Mouse (Mus musculus) yolk sac, embryonic 10.5 days (tissue): Measurements from ENCODE around the gene Gse1.
"Not testable (repeated sequence)": the region's sequence is repeated elsewhere in the genome, so short reads cannot be mapped to it uniquely, and the experiment has no call there.

Experiments used
- DNase-seq: peaks from one replicate; pipeline ENCODE4 v3.0.0-alpha.2; 2017; ENCODE audit warnings: low spot score

The Gse1 gene

DNA sequence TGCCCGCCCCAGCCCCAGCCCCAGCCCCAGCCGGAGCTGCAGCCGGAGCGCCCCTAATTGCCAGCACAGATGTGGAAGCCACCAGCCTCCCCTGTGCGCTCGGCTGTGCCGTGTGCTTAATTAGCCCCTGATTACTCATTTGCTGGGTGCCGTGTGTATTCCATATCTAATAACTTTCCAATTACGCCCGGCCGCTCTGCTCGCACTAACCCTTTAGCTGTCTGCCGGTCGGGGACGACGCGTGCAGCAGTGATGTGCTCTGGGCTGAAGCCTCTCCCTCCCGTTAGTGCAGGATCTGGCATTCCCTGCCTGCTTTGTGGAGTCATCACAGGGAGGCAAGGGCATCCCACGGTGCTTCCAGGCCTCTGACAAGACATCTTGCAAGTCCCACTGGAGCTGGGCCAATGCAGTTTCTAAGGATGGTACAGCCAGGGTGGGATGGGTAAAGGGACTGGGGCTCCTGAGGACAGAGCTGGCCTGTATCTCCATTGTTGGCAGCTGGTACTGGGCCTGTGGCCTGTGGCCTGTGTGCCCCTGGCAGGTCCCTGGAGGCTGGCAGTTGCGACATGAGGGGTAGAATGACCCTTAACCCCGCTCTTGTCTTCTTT, 119.6 kb downstream of the Gse1 start:
- DNase-seq, result no peak

DNA sequence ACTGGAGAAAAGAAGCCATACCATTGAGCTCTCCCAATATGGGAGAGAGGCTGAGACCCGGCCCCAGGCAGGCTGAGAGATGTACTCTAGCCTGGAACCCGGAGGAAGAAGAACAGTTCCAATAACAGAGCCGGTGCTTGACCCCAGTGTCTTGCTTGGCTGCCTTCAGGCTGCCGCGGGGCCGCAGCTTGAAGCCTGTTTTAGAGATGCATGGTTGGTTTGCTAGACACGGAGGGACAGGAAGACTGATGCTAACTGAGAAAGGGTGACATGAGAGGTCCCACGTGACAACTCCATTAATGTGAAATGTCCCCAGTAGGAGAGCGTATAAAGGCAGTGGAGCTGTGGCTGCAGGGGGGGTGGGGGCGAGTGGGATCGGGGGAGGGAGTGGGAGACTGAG, 120.7 kb downstream of the Gse1 start:
- no peak for DNase-seq

DNA sequence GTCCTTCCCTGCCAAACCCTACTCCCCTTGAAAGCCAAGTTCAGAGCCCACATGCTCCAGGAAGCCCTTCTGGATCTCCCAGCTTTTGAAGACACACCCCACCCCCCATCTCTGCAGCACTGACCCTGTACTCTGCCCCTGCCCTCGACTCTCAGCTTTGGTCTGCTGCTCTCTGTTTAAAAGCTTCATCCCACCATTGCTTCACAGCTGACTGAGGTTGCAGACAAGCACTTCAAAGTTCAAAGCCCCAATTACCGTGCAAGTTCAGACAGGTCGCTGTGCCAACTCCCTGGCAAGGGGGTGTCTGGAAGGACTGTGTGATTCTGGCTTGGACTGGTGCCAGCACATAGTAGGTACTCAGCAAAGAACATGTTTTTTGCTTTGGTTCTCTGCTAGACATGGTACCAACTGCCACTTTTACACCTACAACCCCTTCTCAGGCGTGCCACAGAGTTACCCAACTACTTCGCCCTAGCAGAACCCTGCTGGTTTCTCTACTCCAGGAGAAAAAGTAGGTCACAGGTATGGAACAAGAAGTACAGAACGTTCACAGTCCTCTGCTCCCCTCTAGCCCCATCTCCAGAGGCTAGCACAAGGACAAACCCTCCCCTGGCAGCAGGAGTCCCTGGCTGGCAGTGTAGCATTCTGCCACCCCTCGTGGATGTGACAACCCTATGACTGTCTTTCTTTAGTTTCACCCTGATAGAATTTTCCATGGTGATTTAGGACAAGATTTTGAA, 123.2 kb downstream of the Gse1 start:
- DNase-seq, result no peak

DNA sequence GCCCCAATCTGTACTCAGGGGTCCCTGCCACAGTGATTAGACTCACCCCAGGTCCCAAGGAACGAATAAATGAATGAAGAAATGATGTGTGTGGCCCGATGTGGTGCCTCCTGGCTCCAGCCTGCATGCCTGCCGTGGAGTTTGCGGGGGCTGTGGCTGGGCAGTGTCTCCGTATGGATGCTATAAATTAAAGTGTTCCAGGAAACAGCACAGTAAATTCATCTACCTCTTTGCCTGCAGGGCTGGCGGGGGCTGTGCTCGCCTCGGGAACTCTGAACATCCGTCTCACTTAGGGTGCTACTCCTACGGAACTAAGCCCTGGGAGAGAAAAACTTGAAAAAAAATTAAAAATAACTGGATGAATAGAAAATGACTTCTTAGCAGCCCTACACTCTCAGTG, 123.8 kb downstream of the Gse1 start:
- DNase-seq, result no peak

DNA sequence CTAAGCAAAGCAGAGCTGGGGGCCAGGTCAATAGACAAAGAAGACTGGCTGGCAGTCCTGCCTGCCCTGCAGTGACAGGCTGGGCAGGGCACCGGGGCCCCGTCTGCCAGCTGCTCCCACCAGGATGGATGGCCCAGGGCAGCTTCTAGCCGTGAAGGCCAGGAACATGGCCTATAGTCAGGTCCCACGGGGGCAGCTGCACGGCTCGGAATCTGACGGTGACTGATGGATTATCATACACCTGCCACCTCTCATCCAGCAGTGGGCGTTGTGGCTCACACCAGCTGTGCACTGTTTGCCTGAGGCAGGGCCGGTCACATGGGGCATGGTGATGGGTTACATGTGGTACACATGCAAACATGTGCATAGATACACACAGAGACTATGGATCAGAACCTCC, 127.8 kb downstream of the Gse1 start:
- no peak for DNase-seq

DNA sequence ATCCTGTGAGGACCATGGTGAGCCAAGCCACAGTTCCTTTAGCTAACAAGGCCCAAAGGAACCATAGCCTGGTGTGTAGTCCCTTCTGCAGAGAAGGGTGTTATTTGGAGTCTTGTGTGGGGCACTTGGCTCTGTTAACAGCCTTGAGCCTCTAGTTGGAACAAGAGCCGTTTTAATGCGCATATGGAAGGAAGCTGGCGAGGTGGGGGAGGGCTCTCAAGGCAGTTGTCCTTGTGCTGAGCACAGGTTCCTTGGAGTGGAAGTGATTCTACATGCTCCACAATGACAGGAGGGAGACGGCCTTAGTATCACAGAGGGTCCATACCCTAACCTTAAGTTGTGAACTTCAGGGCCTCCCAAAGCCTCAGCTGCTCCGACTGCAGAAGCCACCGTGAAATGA, 129.2 kb downstream of the Gse1 start:
- no peak for DNase-seq

DNA sequence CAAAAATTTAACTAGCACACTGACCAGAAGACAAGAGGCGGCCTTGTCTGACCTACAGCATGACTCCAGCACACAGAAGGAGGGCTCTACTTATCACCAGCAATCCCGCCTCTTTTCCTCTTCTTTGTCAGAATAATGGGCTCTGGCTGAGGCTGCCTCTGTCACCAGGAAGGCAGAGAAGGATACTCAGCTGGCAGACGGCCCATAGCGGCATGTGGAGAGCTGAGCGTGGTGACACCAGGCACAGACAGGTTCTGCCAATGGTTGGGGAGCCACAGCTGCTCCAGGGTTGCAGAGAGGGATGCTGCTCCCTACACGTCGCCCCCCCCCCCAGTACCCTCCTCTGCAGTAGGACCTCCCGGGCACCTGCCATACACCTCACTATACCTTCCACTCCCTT, 133.0 kb downstream of the Gse1 start:
- DNase-seq, result no peak

DNA sequence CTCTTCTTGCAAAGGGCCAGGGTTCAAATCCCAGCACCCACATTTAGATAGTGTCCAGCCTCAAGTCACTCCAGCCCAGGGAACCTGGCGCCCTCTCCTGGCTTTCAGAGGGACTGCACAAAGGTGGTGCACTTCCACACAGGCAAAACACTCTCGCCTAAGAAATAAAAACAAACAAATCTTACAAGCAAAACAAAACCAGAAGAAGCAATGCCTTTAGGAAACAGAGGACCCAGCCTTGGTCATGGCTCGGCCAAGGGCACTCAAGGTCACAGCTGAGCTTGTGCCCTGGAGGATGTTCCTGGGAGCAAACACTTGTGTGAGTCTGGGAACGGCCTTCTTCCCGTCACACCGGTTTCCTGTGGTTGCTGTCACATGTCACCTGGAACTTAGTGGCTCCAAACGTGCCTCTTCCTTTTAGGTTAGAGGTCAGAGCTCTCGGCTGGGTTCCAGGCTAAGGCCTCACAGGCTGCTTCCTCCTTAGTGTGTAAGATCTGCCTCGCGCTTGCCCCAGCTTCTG, 135.4 kb downstream of the Gse1 start:
- no peak for DNase-seq

DNA sequence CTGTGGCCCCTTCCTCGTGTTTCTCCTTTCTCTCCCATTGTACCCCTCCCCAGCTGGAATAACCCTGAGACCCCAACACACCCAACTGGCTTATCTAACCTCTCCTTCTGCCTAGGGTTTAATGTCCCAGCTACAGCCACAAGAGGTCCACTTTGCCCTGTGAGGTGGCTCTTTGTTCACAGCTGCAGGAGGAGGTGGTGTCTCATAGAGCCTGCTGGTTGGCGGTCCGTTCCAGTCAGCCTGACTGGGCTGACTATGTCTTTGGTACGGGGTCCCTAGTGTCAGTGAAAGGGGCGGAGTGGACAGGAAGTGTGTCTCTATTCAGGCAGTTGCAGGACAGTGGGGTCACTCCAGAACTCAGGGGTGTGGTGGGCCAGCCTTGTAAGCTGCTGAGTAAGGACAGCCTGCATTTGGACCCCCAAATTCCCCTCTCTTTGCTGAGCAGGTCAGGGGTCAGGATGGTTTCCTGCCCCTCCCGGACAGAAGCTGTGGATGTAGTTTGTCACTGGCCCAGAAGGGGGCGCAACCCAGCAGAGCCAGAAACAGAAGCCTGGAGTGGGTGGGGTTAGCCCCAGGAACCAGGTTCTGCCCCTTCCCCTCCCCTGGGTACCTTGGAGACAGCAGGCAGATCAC, 136.0 kb downstream of the Gse1 start:
- no peak for DNase-seq

DNA sequence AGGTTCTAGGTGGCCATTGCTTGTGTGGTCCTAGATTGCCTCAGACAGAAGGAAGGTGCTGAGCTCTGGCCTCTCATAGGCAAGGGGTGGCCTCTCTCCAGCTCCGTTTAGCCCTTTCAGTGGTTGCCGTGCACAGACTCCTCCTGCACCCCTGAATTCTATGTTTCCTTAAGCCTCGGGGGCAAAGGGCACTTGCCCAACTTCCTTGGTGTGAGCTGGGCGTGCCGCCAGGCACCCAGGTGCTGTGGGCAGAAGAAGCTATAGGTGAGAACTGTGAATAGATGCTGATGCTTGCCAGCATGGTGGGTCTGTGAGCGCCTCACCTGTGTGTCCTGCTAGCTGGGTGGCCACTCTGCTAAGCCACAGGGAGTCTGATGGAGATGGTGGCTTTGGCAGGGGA, 138.6 kb downstream of the Gse1 start:
- no peak for DNase-seq

DNA sequence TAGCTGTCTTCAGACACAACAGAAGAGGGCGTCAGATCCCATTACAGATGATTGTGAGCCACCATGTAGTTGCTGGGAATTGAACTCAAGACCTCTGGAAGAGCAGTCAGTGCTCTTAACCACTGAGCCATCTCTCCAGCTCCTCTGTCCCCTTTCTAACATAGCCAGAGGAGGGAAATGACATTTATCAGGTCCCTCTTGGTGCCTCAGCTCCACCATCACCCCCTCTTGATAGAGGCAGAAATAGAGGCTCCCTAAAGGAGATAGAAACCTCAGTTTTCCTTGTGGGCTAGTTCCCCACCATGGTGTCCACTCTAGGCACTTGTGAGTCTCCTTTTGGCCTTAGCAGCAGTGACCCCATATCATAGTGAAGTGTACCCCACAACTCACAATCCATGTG, 139.9 kb downstream of the Gse1 start:
- not testable (repeated sequence) for DNase-seq

DNA sequence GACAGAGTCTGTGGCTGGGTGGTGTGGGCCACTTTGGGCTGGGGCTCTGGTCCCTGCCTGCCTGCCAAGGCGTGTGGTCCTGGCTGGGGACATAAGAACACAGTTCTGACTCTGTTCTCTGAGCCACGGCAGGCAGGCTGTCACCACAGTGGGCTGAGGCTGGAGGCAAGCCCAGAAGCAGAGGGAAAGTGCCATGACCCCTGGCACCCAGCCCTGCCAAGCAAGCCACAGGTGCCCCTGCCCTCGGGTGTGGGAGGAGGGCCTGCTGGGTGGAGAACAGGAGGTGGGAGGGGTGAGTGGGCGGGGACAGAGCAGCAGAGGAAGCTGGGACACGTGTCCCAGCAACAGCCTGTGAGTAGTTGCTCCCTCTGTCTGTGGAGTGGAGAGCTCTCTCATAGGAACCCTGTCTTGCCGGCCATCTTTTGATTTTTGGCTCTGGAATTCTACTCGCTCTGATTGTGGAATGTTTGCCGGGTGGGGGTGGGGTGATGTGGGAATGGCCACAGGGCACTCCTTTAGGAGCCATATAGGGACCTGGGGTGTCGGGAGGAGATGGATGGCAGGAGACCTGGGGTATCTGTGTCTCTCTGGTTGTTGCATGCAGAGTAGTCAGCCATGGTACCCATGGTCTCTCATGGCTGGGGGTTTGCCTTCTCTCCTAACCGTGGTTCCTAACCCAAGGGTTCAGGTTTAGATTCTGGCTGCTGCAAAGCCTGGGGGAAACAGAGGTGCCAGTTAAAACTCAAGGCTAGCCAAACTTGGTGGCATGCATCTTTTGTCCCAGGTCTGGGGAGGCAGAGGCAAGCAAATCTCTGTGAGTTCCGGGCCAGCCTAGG, 140.8 kb downstream of the Gse1 start:
- peak; percentile 74 for DNase-seq

DNA sequence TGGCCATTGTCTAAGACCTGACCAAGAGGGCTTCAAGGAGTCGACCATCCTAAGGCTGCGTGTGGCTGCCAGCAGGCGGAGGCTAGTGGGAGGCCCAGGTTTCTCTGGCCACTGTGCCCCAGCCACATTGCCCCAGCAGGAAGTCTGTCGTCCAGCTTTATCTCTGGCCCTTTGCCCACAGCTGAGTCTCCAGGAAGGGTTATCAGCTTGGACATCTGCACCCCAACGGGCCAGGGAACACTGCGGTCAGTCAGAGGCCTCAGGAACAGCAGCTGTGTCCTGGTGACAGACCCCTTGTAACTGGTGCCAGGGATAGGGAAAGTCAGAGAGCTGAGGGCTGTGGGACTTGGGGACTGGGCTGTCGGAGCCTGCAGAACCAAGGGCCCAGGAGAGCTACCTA, 141.7 kb downstream of the Gse1 start:
- DNase-seq, result no peak

DNA sequence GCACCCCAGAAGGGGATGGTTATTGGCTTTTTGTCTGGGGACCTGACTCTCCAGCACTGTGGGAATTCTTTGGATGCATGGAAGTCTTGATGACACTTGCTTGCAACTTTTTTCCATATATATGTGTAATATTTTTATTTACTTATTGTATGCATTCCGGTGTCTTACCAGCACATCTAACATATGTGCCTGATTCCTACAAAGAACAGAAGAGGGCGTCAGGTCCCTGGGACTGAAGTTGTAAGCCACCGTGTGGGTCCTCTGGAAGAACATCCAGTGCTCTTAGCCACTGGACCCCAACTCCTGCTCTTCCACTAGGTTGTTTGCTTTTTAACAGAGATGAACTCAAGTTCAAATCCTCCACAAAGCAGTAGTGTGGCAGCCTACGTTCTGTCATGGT, 142.2 kb downstream of the Gse1 start:
- no peak for DNase-seq

DNA sequence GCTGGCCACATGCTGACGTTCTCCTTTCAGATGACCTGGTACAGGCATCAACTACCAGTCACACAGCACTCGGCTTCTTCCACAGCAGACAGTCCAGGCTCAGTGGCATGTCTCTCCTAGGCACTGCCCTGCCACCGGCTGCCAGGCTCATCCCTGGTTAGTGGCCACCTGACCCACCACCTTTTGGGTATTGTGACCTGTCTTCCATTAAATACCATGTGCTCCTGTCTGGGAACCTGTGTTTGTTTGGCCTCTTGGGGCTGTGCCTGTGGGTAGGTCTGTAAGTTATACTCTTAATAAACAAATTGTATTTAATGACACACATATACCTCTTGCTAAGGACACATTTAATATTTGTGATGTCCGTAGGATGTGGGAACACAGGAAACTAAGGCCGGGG, 142.9 kb downstream of the Gse1 start:
- DNase-seq, result no peak

DNA sequence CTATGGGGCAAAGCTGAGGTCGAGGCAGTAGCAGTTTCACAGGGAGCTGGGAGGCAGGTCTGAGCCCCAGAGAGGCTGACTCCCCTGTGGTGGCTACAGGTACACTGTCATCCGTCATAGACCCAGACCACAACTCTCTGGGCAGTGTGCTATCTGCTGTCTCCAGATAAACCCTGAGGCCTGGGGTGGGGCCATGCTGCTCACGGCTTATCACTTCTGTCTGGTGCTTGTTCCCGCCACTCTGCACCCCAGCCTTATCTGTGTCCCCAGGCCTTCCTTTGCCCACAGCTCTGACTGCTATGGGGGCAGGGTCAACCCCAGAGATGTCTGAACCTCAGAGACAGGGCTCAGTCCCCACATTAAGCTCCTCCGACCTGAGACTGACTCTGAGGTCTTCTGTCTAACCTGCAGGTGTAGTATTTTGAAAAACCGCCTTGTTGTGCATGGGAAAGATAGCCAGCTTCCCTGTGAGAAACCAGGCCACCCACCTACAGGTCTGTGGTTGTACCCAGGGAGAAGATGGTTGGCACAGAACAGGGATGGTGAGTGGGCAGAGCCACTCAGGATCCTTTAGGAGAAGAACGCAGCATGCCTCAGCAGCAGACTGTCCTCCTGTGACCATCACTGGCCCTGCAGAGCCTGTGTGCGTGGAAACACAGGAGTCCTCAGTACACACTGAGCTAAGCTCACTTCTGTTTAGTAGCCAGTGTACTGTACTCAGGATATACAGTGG, 143.6 kb downstream of the Gse1 start:
- DNase-seq, result peak; percentile 63

DNA sequence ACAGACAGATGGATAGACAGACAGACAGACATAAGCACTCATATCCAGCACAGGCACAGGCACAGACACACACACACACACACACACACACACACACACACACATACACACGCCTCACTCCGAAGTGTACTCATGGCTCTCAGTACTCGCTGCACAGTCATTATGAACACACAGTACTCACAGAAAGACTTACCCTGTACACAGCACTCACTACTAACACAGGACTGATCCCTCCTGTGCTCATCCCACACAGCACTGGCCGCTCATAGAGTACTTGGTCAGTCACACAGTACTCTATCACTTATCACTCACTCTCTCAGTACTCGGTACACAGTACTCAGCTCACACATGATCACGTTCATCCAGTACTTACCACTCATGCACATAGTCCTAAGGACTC, 144.4 kb downstream of the Gse1 start:
- no peak for DNase-seq

DNA sequence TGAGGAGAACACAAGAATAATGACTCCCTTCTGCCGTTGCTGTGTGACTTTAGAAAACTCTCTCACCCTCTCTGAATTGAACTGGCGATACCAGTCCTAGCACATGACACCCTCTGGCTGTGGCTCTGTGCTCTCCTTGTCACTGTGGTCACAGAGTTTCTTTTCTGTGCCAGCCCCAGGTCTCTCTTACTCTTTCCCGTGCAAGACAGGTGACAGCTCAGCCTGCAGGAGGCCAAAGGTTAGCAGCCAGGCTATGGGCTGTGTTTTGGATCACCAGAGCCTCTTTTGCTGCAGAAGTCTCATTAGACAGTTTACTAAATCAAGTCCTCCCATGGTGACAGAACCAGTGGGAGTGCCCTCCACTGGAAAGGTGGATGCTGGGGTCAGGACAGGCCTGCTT, 145.4 kb downstream of the Gse1 start:
- no peak for DNase-seq

DNA sequence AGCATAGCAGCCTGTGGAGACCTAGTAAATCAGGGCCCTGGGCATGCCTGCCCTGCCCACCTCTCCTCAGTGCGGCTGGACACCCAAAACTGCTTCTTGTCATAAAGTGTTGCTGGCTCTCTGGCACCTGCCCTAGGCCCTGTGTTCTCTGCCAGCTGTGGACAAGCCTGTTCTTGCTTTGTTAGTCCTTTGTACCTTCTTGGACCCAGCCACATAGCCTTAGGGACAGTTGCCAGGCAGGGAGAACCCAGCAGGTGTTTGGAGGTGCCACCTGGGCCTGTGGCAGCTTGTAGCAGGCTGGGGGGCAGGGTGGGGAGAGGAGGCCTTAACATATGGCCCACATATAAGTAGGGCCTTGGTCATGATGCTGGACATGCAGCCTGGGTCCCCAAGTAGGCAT, 145.8 kb downstream of the Gse1 start:
- no peak for DNase-seq

DNA sequence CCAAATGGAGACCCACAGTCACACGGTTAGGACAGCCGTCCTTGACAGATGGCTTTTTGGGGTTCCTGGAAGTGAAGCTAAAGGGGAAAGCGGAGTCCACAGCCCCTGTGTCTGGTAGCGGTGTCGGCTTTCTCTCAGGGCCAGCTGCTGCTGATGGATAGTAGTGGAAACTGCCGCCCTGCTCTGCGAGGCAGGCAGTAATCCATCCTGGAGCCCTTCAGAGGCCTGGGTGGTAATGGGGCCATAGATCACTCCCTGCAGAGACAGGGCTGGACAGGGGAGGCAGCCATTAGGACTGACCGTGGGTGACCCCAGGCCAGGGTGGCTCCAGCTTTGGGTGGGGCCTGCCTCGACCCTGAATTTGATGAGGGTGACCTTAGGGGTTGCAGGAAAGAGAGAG, 146.3 kb downstream of the Gse1 start:
- peak; percentile 65 for DNase-seq

DNA sequence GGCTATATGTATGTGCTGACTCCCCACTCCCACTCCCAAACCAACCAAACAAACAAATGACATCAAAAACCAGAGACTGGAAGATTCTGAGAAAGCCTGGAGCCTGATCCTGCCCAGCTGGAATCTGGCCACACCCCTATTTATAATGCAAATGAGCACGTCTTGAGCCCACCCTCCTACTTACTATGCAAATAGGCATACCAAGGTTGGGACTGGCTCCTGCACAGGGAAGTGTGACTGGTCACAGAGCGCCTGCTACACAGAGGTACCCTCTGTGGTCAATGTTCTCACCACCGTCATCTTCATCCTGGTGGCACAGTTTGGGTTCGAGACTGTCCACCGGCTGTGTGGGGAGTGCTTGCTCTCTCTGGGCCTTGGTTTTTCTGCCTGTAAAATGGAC, 146.9 kb downstream of the Gse1 start:
- no peak for DNase-seq

DNA sequence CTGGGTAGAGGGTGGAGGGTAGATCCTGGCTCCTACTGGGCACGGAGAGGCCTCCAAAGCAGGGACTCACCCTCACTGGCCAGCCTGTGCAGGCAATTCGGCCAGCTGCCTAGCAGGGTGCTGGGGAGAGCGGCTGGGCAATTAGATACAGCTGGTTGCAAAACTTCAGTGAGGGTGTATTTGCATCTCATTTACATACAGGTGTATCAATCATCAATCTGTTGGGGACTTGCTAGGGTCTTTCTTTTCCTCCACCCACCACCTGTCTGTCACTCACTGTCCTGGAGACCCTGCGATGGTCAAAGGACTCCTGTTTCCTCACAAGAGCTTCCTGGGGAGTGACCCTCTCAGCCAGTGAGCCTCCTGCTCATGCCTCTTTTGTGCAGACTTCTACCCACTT, 148.0 kb downstream of the Gse1 start:
- no peak for DNase-seq
